Mouse (Mus musculus) testis, adult 2 months (tissue): ENCODE data around the gene Ssc5d.

Source experiments
- CTCF ChIP-seq: fragments of 200-500 bp; IDR thresholded peaks from 2 replicates; pipeline ENCODE4 v1.5.1; 2012; ENCODE audit warnings: low read depth, mild to moderate bottlenecking, inconsistent platforms, low read length, moderate library complexity; ENCODE audit not compliant: control insufficient read depth, insufficient read depth, insufficient replicate concordance
- POLR2A ChIP-seq: fragments of 200-500 bp; IDR thresholded peaks from 2 replicates; pipeline ENCODE4 v1.6.1; 2012; ENCODE audit warnings: low read depth, mild to moderate bottlenecking, inconsistent platforms, low read length, moderate library complexity; ENCODE audit not compliant: control insufficient read depth

GRCm38 (mm10) chr7:4947855-4948254, 22.3 kb downstream of the Ssc5d start:
- TF ChIP-seq POLR2A (no peak), CTCF (no peak)
